Mouse (Mus musculus) adrenal gland, adult 18-20 months (tissue): ENCODE measurements around the gene Zfp646. TPM values are rescaled to one million over a fixed set of nuclear protein-coding genes. Genes with fewer than 3 reads are reported as not detected.

Experiments
- total RNA-seq, 2 experiments: library from RNA; stranded (reverse); gene quantifications; 1 replicate in 1 of 2; 2 replicates in 1 of 2; pipeline ENCODE4 v1.2.3; 2021

The Zfp646 gene
- total RNA-seq, 2 experiments from 2014 or later, result 31.1 to 36.6 TPM

Other genes with a start within 250 kb of the Zfp646 start
- gene Bcl7c, start 167.3 kb upstream of the Zfp646 start, total RNA-seq, result 10 to 100 TPM; 53.4 to 88.2 TPM
- gene Ctf1, start 163.5 kb upstream of the Zfp646 start, total RNA-seq, result 1 to 10 TPM; 3.3 to 4.8 TPM
- gene Ctf2, start 144.1 kb upstream of the Zfp646 start, total RNA-seq, result not detected
- 10 to 100 TPM; 10.7 to 14.4 TPM for gene Fbxl19, start 131.7 kb upstream of the Zfp646 start, total RNA-seq
- gene Orai3, start 106.4 kb upstream of the Zfp646 start, total RNA-seq, result 10 to 100 TPM; 28.5 to 30.7 TPM
- gene Setd1a, start 99.6 kb upstream of the Zfp646 start, total RNA-seq, result 10 to 100 TPM; 30.3 to 40.4 TPM
- 1 to 10 TPM; 2.4 to 3.0 TPM for gene Gm49388, start 90.6 kb upstream of the Zfp646 start, total RNA-seq
- gene Hsd3b7, start 75.6 kb upstream of the Zfp646 start, total RNA-seq, result 10 to 100 TPM; 31.5 to 40.4 TPM
- gene Stx4a, start 51.9 kb upstream of the Zfp646 start, total RNA-seq, result 100 to 1,000 TPM in 1 of 2 experiments, 10 to 100 TPM in 1; 99.2 to 104 TPM
- gene Stx1b, start 51.7 kb upstream of the Zfp646 start, total RNA-seq, result 1 to 10 TPM; 4.2 to 5.6 TPM
- 1 to 10 TPM; 8.3 to 9.5 TPM for gene Zfp668, start 607 bp downstream of the Zfp646 start, total RNA-seq
- gene Prss53, start 14.7 kb downstream of the Zfp646 start, total RNA-seq, result 1 to 10 TPM; 1.2 to 1.9 TPM
- gene Gm21974, start 19.2 kb downstream of the Zfp646 start, total RNA-seq, result not detected
- gene Vkorc1, start 19.4 kb downstream of the Zfp646 start, total RNA-seq, result 10 to 100 TPM; 67.2 to 67.4 TPM
- gene Bckdk, start 27.9 kb downstream of the Zfp646 start, total RNA-seq, result 100 to 1,000 TPM in 1 of 2 experiments, 10 to 100 TPM in 1; 97.1 to 109 TPM
- 10 to 100 TPM; 27.1 to 30.2 TPM for gene Kat8, start 36.3 kb downstream of the Zfp646 start, total RNA-seq
- under 1 TPM in 1 of 2 experiments, not detected in 1; 0.23 TPM for gene Prss8, start 53.9 kb downstream of the Zfp646 start, total RNA-seq
- 10 to 100 TPM in 1 of 2 experiments, 1 to 10 TPM in 1; 6.2 to 11.4 TPM for gene Prss36, start 70.5 kb downstream of the Zfp646 start, total RNA-seq
- 100 to 1,000 TPM; 150 to 153 TPM for gene Fus, start 91.2 kb downstream of the Zfp646 start, total RNA-seq
- gene Pycard, start 117.6 kb downstream of the Zfp646 start, total RNA-seq, result 1 to 10 TPM in 1 of 2 experiments, under 1 TPM in 1; 0.83 to 3.7 TPM
- under 1 TPM in 1 of 2 experiments, not detected in 1; 0.29 TPM for gene Trim72, start 127.7 kb downstream of the Zfp646 start, total RNA-seq
- 1 to 10 TPM; 4.9 to 6.9 TPM for gene Itgam, start 186.4 kb downstream of the Zfp646 start, total RNA-seq
- gene Gm49368, start 186.5 kb downstream of the Zfp646 start, total RNA-seq, result under 1 TPM in 1 of 2 experiments, not detected in 1; 0.10 TPM